Mouse (Mus musculus) layer of hippocampus, postnatal 25 days (tissue): ENCODE data around the gene Olfr464. TPM values are rescaled to one million over a fixed set of nuclear protein-coding genes. Genes with fewer than 3 reads are reported as not detected.
A peak's percentile ranks its signal among the peaks of the same experiment; 100 is the strongest.

Source experiments
- DNase-seq, 2 experiments: peaks; one replicate each; pipeline ENCODE4 v3.0.0; 2022; ENCODE audit warnings: mixed read lengths in 2 of 2, low spot score in 1 of 2; ENCODE audit errors: extremely low spot score in 1 of 2
- total RNA-seq, 2 experiments: library from RNA; stranded (reverse); gene quantifications; 2 replicates each; pipeline ENCODE4 v1.2.3; 2021

Olfr464 gene
- total RNA-seq, 2 experiments from 2014 or later = not detected

- no peak for DNase-seq
Observed at GRCm38 (mm10) chr11:87870096-87870495, 50.7 kb downstream of the Olfr464 start.

GRCm38 (mm10) chr11:87866891-87867290, 53.9 kb downstream of the Olfr464 start:
- peak in 1 of 2 experiments; percentile 45 for DNase-seq

Other genes starting within 250 kb of the Olfr464 start
- 10 to 100 TPM; 65.7 to 81.0 TPM for gene Supt4a, start 183.4 kb downstream of the Olfr464 start, total RNA-seq
- 100 to 1,000 TPM; 128 to 163 TPM for gene Tspoap1, start 160.4 kb downstream of the Olfr464 start, total RNA-seq
- under 1 TPM; 0.14 to 0.17 TPM for gene Mpo, start 127.4 kb downstream of the Olfr464 start, total RNA-seq
- 1 to 10 TPM in 1 of 2 experiments, under 1 TPM in 1; 0.45 to 1.0 TPM for gene Lpo, start 92.7 kb downstream of the Olfr464 start, total RNA-seq
- 1 to 10 TPM; 5.3 to 6.2 TPM for gene Mks1, start 67.8 kb downstream of the Olfr464 start, total RNA-seq
- gene Epx, start 45.4 kb downstream of the Olfr464 start, total RNA-seq = under 1 TPM; 0.10 to 0.21 TPM
- not detected for gene Olfr462, start 28.7 kb downstream of the Olfr464 start, total RNA-seq
- gene Olfr463, start 23.6 kb downstream of the Olfr464 start, total RNA-seq = not detected
- gene Dynll2, start 66.6 kb upstream of the Olfr464 start, total RNA-seq = 100 to 1,000 TPM; 435 to 462 TPM
- gene Srsf1, start 126.4 kb upstream of the Olfr464 start, total RNA-seq = 100 to 1,000 TPM; 191 to 221 TPM
- gene Vezf1, start 147.3 kb upstream of the Olfr464 start, total RNA-seq = 10 to 100 TPM; 22.1 TPM
- 10 to 100 TPM; 26.0 to 33.3 TPM for gene Cuedc1, start 177.1 kb upstream of the Olfr464 start, total RNA-seq